Mouse (Mus musculus) ovary, postnatal 14 days (tissue): Measurements from ENCODE around the gene Colq.
"Not testable (repeated sequence)": the region's sequence is repeated elsewhere in the genome, so short reads cannot be mapped to it uniquely, and the experiment has no call there.

ENCODE experiments used
- DNase-seq: peaks from one replicate; pipeline ENCODE4 v3.0.0; 2022; ENCODE audit warnings: low spot score

Colq gene

DNA sequence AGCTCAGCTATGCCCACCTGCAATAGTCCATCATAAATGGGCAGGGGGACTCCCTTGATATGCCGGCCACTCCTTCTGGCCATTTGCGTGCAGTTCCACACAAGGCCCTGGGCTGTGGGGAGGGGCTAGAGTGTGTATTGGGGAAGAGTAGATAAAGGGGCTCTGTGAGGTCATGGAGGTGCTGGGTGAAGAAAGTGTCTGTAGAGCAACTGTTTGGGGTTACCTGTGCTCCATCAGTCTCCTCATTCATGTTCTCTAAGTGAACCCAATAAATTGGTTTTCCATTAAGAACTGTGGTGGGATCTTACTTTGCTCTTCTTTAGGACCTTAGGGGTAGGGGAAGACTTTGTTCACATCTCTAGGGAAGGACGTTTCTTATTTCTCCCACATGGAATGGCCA is at the start of gene Colq:
Gene Colq, minus strand, starts transcription at position 101 of the 400 bp plus-strand sequence.
- no peak for DNase-seq

DNA sequence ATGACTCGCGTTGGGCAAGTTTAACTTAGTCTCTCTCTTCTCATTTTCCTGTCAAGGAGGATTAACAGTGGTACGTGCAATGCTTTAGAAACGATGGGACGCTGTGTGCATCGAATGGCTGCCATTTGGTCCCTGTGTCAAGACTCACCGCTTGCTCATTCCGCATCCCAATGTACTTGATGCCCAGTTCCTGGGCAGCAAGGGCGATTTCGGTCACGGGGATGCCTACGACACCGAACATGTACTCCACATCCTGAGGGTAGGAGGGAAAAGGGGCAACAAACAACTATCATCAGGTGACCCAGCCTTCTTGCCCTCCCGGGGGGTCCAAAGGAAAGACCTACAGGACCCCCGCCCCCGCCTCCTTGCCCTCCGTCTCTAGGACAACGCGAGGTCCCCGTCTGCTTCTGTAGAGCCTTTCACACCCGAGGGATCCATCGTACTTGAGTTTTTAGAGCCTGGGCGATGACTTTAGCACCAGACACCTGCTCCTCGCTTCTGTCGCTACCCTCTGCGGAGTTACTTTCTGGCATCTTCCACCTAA is 49.3 kb upstream of the Colq start, which contains the start of gene Gm49387:
Gene Gm49387, minus strand, starts transcription at position 533 of the 544 bp plus-strand sequence.
- DNase-seq = no peak

DNA sequence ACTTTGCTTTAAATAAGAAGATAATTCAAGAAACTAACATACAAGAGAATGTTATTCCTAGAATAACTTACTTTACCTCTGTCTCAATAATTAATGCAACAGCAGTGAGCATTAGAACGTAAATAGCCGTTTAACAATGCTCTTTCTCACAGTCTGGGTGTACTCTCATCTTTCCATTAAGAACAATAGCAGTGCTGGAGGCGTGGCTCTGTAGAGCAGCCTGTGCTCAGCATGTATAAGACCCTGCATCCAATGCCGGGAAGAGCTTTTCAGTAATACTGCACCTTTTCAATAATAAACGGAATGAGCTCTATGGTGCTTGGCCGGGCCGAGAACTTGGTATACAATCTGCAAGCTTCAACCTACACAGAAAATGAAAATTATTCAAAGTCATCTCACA is 39.5 kb upstream of the Colq start:
- no peak for DNase-seq

DNA sequence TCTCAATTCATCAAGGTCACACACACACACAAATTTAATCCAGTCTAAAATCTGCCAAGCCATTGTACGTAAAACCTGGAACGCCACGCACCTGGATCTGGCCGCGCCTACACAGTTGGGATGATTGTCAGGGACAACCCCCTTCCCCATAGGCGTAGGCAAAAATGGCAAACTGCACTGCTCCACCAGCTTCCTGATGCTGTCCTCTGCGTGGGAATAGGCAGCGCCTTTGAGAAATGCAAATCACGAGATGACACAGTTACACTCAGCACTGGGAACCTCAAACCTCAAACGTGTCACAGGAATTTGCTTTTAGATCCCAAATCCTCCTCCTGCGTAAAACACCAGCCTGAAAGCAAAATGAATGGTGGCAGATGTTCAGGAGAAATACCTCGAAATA is 31.6 kb upstream of the Colq start:
- no peak for DNase-seq

DNA sequence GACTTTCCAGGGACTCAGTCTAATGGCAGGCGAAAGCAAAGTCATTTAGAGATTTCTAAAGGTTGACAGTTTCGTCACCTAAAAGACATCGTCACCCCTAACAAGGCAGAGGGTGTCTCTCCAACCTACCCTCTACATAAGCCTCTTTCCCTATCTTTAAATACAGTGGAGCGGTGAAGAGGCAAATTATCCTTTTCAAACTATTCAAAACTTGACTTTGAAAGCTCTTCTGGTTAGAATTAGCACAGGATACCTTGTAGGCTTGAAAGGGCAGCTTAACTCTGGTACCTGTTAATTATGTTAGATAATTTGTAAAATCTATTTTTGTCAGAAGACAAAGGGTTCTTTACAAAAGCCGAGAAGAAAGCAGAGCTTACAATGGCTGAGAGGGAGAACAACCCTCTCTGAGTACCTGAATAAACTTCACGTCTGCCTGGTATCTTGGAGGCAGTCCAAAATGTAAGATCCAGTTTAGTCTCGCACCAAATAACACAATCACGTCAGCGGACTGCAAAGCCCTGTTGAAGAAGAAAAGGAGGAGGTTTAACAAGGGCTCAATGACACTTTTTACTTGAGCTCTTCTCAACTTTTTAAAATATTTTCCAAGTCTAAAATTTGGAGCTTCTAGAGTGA is 29.6 kb upstream of the Colq start:
- no peak for DNase-seq

DNA sequence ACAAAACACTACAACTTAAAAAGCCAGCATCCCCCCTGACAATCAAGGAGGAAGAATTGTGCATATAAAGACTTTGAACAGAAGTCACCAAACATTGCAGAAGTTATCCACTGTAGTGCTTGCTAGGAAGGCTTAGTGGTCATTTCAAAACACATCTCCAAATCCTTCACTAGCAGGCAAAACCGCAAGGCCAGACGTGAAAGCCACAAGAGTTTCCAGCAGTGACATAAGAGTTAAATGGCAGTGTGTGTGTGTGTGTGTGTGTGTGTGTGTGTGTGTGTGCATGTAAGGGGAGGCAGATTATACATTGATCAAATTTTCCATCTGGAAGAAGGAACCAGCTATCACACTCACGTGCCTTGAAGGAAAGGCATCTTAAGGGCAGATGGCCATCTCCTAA is 26.9 kb upstream of the Colq start:
- no peak for DNase-seq

DNA sequence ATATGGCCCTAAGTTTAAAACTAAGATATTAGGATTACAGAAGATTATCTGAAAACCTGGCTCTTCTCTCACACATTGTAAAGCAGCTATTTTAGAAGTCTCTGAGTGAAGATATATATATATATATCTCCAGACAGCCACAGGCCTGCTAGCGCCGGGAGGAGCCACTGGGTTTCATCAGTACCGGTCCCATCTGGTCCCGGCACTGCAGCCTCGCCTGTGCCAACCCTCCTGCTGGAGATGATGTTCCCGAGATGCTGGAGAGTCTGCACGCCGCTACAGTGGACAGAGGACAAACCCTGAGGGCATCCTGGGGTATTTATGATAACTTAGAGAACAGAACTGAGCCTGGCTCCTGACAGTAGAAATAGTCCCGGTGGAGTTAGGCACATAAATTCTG is 26.1 kb upstream of the Colq start:
- no peak for DNase-seq

DNA sequence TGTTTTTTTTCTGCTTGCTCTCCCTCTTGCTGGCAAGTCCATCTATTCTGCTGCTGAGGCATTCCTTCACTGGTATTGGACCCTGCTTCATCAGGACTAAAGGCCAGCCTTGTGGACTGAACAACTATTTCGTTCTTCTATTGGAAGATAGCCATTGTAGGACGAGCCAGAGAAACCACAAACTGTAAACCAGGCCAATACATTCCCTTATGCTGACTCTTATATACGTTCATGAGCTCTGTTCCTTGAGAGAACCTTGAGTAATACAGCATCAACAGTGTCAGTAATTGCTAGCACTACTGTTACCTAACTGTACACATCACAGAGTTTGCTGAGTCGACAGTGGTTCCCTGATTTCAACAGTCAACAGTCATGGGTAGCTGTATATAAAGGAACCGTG is 22.5 kb upstream of the Colq start:
- DNase-seq = no peak

DNA sequence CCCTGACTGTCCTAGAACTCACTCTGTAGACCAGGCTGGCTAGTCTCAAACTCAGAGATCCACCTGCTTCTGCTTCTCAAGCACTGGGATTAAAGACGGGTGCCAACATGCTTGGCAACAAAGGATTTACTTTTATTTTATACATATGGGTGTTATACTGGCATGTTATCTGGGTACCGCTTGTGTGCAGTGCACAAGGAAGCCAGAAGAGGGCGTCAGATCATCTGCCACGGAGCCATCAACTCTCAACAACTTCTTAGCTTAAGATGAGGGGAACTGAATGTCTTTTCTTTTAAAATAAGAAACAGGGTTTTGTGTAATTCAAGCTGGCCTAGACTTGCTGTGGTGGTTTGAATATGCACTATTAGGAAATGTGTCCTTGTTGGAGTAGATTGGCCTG is 20.8 kb upstream of the Colq start:
- DNase-seq = no peak

DNA sequence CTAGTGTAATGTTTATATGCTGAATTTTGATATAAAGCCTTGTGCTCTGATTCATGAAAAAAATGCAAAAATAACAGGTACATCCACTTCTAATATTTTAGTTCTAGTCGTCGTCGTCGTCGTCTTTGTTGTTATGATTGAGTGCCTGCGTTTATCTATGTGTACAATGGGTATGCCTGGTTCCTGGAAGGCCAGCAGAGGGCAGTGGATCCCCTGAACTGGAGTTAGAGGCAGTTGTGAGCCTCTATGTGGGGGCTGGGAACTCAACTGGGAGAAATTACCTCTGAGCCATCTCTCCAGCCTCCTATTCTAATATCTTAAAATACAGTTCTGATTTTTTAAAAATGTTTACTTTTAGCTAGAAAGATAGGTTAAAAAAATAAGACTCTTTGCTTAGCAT is 14.4 kb upstream of the Colq start:
- DNase-seq = no peak

DNA sequence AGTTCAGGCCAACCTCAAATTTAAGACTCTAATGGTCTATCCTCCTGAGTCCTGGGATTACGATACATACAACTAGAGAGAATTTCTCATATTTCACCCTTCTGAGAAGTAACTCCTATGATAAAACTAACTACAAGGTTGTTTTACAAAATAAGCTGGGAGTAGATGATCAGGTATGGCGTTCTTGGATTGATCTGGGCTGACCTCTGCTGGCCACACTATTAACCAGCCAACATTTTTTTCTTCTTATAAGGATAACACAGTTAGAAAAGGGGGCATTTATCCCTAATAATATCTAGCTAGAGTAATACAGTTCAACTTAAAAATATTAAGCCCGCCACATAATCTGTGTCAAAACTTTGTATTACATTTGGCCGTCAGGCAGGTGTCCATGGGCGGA is 13.8 kb upstream of the Colq start:
- peak; percentile 19 for DNase-seq

DNA sequence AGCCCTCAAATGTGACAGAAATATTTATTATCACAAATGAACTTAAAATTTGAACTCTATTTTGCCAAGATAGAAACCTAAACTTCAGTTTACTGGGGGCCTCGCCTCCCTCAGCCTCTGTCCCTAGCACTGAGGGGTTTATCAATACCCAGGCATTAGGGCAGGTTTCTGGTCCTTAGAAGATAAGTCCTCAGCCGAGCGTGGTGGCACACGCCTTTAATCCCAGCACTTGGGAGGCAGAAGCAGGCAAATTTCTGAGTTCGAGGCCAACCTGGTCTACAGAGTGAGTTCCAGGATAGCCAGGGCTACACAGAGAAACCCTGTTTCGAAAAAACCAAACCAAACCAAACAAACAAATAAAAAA is 11.5 kb upstream of the Colq start:
- not testable (repeated sequence) for DNase-seq

DNA sequence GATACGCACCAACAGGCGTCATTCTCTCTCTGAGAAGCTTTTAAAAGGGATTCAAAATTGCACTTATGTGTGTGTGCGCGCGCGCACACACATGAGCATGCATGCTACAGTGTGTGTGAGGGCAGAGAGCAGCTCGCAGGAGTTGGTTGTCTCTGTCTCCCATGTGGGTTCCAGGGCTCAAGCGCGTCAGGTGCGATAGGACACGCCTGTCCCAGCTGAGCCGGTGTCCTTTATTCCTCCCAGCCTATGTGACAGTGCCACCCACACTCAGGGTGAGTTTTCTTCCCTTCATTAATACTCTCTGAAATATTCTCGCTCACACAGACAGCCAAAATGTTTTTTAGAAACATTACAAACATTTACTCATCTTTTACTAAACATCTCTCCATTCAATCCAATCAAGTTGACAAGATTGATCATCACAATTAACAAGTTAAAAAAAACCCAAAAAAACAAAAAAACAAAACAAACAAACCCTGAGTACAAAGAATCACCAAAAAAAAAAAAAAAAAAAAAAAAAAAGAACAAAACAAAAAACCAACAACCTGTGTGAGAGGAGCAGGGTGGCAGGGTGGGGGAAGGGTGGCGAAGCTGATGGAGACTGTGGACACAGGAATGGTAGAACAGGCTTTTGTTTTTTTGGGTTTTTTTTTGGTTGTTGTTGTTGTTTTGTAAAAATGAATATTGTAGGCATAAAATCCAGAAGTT is 10.9 kb upstream of the Colq start:
- no peak for DNase-seq

DNA sequence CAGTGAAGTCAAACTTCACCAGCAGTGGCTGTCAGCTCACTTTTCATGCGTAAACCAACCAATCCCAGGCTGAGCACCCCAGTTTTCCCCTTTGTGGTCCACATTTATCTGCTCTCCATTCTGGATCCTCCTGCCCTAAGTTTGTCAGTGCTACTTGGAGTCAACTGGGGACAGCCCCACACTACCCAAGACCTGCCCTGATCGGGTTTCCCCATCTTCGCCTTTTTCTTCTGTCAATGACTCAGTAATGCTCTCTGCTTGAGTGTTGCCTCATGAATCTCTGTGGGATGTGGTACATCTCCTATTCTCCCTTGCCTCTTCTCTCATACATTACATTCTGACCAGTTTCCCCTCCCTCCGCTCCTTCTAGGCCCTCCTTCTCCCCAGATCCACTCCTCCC is 6.3 kb upstream of the Colq start:
- no peak for DNase-seq

DNA sequence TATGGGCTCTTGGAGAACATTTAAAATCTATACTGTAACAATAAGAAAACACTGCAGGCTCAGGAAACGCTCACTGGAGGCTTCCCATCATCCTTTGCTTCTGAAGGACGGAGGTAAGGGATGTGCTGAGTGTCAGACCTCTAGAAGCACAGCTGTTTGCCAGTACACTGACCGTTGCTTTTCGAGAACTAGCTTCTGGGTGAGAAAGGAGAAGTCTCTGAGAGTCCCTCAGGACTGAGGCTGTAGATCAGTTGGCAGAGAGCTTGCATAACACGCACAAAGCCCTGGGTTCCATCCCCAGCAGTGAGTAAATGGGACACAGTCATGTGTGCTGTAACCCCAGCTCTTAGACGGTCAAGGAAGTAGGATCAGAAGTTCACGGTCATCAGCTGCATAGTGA is 5.3 kb upstream of the Colq start:
- DNase-seq = no peak

DNA sequence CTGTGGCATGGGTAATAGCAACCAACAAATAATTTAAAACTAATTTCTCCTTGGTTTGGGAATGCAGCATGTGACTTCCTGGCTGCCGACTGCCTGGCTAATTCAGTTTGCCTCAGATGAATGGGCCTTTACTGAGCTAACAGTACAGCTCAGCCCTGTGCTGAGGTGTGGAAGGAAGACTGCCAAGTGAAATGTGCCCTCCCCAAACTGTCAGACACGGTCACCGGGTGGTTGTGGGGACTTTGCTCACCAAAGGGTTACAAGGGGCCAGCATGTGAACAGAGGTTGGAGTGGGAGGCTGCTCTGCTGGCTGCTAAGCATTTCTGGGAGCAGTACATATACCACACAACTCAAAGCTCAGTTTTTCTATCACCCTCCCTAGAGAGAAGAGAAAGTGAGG is 3.5 kb upstream of the Colq start:
- DNase-seq = no peak

DNA sequence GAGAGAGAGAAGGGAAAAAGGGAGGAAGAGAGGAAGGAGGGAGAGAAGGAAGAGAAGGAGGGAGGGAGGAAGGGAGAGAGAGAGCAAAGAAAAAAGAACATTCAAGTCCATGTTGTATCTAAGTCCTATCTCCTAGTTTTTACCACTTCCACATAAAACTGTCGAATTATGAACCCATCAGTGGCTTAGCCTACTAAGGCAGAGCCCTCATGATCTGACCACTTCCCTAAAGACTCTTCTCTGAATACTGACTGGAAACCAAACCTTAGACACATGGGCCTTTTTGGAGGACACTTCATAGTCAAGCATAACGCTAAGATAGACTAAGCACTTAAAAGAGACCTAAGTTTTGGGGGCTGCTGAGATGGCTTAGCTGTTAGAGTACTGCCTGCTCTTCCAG is 1.9 kb upstream of the Colq start:
- DNase-seq = no peak

DNA sequence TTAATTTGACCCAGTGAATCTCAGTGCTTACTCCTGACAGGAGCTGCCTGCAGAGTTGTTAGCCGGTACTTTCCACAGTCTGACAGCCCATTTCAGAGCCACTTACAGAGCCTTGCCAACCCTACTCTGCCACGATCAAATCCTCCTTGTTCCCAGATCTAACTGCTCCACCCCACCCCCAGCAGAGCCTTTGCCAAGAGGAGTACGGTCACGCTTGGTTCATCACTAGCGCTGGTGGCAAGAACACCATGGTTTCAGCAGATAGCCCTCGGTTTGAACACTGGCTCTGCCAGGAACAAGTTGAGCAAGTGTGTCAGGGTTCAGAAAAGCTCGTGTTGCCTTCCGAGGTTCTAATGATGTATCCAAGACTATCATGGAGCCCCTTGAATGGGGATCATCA is 4.7 kb downstream of the Colq start:
- no peak for DNase-seq

DNA sequence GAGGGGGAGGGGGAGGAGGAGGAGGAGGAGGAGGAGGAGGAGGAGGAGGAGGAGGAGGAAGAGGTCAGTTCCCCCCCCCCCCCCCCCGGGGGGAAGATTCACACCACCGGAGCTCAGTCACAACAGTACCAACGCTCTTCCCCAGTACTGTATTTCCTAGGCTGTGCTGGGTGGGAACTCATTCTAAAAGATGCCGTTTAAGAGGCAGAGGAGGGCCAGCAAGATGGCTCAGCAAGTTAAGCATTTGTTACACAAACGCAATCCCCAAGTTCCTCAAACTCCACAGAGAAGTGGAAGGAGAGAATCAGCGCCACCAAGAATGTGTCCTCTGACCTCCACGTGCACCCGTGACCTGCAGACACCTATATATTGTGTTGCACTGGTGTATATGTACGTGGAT is 8.1 kb downstream of the Colq start:
- DNase-seq = no peak

DNA sequence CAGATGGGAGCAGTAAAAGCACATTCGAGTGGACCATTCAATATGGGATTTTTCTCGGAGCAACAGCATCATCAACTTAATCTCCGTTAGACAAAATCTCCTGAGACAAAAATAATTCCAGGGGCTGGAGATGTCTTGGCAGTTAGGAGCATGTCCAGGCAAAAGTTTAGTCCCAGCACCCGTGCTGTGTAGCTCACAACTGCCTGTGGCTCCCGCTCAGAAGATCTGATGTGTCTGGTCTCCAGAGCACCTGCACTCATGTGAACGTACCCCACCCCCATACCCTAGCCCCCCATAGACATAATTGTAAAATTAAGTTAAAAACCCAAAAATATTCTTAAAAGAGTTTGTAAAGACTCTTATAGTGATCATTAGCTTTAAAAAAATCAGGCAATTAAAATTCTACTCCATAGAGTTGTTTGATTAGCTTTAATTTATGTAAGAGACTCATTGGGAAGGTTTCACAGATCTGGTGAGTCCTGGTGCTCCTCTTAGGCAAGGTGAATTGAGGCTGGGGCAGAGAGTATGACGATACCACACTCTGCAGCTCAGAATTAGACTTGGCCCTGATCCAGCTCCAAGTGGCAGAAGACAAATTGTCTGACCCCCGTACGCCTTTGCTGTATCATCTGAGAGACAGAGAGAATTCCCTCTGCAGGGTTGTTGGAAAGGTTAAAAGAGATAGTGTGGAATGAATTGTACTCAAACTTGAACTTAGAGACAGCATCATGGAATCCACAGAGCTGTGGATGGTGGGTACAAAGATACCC is 13.0 kb downstream of the Colq start:
- DNase-seq = no peak

DNA sequence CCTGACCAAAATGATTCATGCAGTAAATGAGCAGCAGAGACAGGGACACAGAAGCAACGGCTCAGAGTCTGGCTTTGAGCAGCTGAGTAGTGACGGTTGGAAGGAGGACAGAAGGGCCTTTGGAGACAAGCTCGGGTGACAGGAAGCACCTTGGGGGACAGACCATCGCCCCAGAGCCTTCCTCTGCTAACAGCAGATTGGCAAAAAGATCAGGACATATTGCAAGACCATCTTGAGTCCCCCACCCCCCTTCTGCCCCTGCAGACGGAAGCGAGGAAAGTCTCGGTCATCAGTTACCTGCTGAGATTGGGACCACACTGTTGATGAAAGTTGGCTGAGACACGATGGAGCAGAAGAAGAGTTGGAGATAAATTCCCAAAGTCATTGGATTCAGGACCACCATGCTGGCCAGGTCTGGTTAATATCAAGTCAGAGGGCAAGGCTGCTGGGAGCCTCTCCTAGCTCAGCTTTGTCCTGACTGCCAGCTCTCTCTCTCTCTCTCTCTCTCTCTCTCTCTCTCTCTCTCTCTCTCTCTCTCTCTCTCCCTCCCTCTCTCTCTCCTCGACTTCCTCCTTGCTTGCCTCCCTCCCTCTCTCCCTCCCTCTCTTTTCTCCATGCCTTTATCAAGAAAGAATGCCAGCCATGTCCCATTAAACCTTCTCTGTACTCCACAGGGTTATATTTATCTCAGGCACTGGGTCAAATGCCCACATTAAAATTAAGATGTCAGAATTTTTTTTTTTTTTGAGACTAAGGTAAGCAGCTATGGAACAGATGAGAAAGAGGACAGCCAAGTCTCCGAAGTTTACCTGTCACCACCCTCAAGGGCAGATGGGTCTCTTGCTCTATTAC is 14.1 kb downstream of the Colq start:
- DNase-seq = no peak

DNA sequence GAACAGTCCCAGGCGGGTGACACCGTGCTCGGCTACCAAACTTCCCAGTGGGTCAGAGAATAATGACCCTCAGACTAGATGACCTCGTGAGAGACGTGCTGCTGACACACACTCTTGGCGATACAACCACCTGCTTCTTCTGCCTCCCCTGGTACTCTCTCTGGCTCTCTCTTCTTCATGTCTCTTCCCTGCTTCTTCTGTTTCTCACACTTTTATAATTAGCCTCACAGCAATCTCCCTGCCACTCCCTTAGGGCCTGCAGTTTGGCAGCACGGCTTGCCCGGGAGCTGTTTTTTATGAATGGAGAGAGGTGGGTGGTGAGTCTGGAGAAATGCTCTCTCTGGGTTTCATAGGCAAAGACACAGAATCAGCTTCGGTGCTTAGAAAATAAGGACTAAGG is 15.3 kb downstream of the Colq start:
- DNase-seq = no peak
